Mouse (Mus musculus) olfactory bulb, adult 2 months (tissue): Measurements from ENCODE around the gene Entpd4b. TPM values are rescaled to one million over a fixed set of nuclear protein-coding genes. Genes with fewer than 3 reads are reported as not detected.
"Not testable (repeated sequence)": the region's sequence is repeated elsewhere in the genome, so short reads cannot be mapped to it uniquely, and the experiment has no call there.

Experiments
- H3K27ac ChIP-seq: fragments of 200-500 bp; 2 replicates; pipeline ENCODE4 v1.5.1; 2012; ENCODE audit warnings: low read depth, low read length; ENCODE audit not compliant: insufficient read depth
- H3K4me1 ChIP-seq: fragments of 200-500 bp; 2 replicates; pipeline ENCODE4 v1.6.1; 2012; ENCODE audit warnings: low read length; ENCODE audit not compliant: control insufficient read depth, insufficient read depth
- H3K4me3 ChIP-seq: fragments of 200-500 bp; 2 replicates; pipeline ENCODE4 v1.5.1; 2012; ENCODE audit warnings: mild to moderate bottlenecking, low read depth, low read length, moderate library complexity; ENCODE audit not compliant: insufficient read depth
- WGBS: fragments of 180-500 bp; shearing (Covaris S2); methylation state at CpG from one replicate; pipeline ENCODE4 v1.1.7; 2018; 5-methylcytosine and 5-hydroxymethylcytosine counted together
- polyA plus RNA-seq: library from polyadenylated mRNA; stranded (reverse); fragments of >200 nt; gene quantifications from 2 replicates; pipeline ENCODE4 v1.2.4, GENCODE M21; 2012; ENCODE audit warnings: low replicate concordance; ENCODE audit not compliant: missing spikeins, insufficient read depth, insufficient read length

The Entpd4b gene
- polyA plus RNA-seq, result not detected in 2 replicates

- WGBS, result no CpG with 5 or more reads among the region's 68 CpGs
- H3K4me1 ChIP-seq, result not testable (repeated sequence)
These were observed at the start of gene Entpd4b for GRCm38 (mm10) chr14:69555110-69555831. Gene Entpd4b (plus strand): TSS chr14:69555424.

GRCm38 (mm10) chr14:69507000-69507399, 48.2 kb upstream of the Entpd4b start:
- H3K4me3 ChIP-seq, H3K27ac ChIP-seq, H3K4me1 ChIP-seq: not testable (repeated sequence)
- no CpG with 5 or more reads among the region's 1 CpGs for WGBS

More at GRCm38 (mm10) chr14:69555110-69555831, at the start of gene Entpd4b:
- not testable (repeated sequence) for H3K4me3 ChIP-seq, H3K27ac ChIP-seq

DNA sequence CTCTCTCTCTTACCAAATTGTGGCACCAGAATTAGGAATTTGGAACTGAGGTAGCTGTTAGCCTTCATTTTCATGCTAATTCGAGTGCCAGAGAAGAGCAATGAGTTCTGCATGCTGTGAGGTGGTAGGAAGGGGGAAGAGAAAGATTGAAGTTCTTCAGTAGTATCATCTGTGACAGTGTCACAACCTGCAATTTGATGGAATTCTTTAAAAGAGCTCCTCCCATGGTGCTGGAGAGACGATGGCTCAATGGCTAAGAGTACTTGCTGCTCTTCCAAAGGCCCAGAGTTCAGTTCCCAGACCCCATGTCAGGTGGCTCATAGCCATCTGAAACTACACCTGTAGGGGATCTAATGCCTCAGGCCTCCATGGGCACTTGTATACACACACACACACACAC, 42.8 kb upstream of the Entpd4b start, which contains the start of gene Gm27179:
Gene Gm27179 (minus strand): TSS at position 101 of the 400 bp plus-strand sequence.
- WGBS, result no CpG with 5 or more reads among the region's 2 CpGs
- H3K4me1 ChIP-seq, H3K4me3 ChIP-seq, H3K27ac ChIP-seq: not testable (repeated sequence)

- not testable (repeated sequence) for H3K4me3 ChIP-seq, H3K27ac ChIP-seq, H3K4me1 ChIP-seq
- no CpG with 5 or more reads among the region's 2 CpGs for WGBS
These were observed 34.4 kb upstream of the Entpd4b start for GRCm38 (mm10) chr14:69520810-69521209.

GRCm38 (mm10) chr14:69523001-69523400, 32.2 kb upstream of the Entpd4b start:
- not testable (repeated sequence) for H3K4me1 ChIP-seq, H3K27ac ChIP-seq, H3K4me3 ChIP-seq
- no CpG with 5 or more reads among the region's 1 CpGs for WGBS

- H3K4me1 ChIP-seq, H3K27ac ChIP-seq, H3K4me3 ChIP-seq: not testable (repeated sequence)
- WGBS, result no CpG with 5 or more reads among the region's 1 CpGs
These were observed 29.0 kb upstream of the Entpd4b start for GRCm38 (mm10) chr14:69526202-69526601.

DNA sequence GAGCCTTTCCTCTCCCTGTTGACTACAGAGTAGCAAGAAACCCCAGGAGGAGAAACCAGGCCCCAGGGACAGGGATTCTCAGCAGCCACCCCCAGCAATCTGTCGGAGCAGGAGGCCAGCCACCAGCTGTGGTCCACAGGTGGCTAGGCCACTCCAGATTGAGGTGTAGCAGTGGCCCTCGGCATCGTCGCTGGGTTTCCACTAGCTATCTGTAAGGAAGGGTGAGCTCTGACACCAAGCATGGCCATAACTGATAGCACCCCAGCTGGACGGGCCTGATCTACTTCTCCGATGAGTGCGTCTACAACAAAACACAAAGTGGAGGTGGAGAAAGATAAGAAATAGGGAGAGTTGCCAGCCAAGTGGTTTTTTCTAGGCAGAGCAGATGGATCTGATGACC, 18.7 kb upstream of the Entpd4b start:
- H3K27ac ChIP-seq, H3K4me1 ChIP-seq, H3K4me3 ChIP-seq: not testable (repeated sequence)
- no CpG with 5 or more reads among the region's 7 CpGs for WGBS

- WGBS, result no CpG with 5 or more reads among the region's 5 CpGs
- H3K4me3 ChIP-seq, H3K4me1 ChIP-seq, H3K27ac ChIP-seq: not testable (repeated sequence)
These were observed 15.1 kb upstream of the Entpd4b start for GRCm38 (mm10) chr14:69540113-69540512.

DNA sequence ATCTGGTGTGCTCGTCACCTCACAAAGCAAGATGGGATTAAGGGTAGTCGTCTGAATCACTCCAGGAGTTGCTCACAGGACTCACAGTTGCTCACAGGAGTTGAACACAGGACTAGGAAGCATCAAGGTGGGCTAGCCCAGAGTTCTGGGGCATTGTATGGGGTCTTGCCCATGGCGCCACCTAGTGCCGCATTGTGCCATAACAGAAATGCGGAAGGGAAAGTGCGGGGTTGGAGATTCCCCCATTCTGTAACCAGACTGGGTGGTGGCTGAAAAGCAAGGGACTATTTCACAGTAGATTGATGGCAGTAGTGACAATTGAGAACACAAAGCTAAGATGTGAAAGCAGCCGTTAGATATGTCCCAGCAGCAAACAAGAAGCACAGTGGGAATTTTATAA, 12.5 kb upstream of the Entpd4b start:
- not testable (repeated sequence) for H3K4me1 ChIP-seq, H3K4me3 ChIP-seq
- no CpG with 5 or more reads among the region's 7 CpGs for WGBS

GRCm38 (mm10) chr14:69544033-69544432, 11.2 kb upstream of the Entpd4b start:
- not testable (repeated sequence) for H3K4me1 ChIP-seq, H3K4me3 ChIP-seq, H3K27ac ChIP-seq
- WGBS, result no CpG with 5 or more reads among the region's 7 CpGs

More for the DNA sequence above, 12.5 kb upstream of the Entpd4b start:
- H3K27ac ChIP-seq, result not testable (repeated sequence)

GRCm38 (mm10) chr14:69545052-69545451, 10.2 kb upstream of the Entpd4b start:
- H3K4me1 ChIP-seq, H3K4me3 ChIP-seq, H3K27ac ChIP-seq: not testable (repeated sequence)
- WGBS, result no CpG with 5 or more reads among the region's 2 CpGs

DNA sequence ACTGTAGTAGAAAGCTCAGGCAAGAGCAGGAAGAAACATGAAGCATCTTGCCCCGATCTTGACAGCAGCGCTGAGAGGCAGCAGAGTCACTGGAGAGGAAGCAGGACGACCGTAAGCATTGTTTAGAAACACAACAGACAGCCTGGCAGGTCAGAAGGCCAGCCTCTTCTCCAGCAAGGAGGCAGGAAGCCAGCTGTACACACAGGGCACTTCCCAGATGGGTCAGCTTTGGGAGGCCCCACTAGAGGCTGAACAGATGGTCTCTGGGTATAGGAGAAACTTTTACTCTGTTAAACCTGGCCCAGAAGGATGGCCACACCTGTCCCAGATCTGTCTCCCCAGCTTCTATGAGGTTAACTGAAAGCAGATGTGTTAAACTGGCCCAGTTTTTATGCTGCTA, 7.9 kb upstream of the Entpd4b start:
- not testable (repeated sequence) for H3K4me3 ChIP-seq, H3K4me1 ChIP-seq, H3K27ac ChIP-seq
- WGBS, result no CpG with 5 or more reads among the region's 4 CpGs

GRCm38 (mm10) chr14:69556820-69557219, 1.6 kb downstream of the Entpd4b start:
- not testable (repeated sequence) for H3K4me1 ChIP-seq, H3K4me3 ChIP-seq, H3K27ac ChIP-seq
- WGBS, result no CpG with 5 or more reads among the region's 8 CpGs

GRCm38 (mm10) chr14:69557550-69557949, 2.3 kb downstream of the Entpd4b start:
- H3K4me3 ChIP-seq, H3K4me1 ChIP-seq, H3K27ac ChIP-seq: not testable (repeated sequence)
- no CpG with 5 or more reads among the region's 14 CpGs for WGBS
